Mouse (Mus musculus) heart, adult 2 months (tissue): ENCODE measurements around the gene Nup210.

Experiments used
- CTCF ChIP-seq: fragments of 200-600 bp; IDR thresholded peaks from 2 replicates; pipeline ENCODE4 v1.8.1; 2022; ENCODE audit warnings: antibody characterized with exemption, mild to moderate bottlenecking, moderate library complexity
- EP300 ChIP-seq: fragments of 200-500 bp; IDR thresholded peaks from 2 replicates; pipeline ENCODE4 v1.6.1; 2011; ENCODE audit warnings: low read depth, low read length, control low read depth; ENCODE audit not compliant: insufficient read depth
- POLR2A ChIP-seq: fragments of 200-500 bp; IDR thresholded peaks from 2 replicates; pipeline ENCODE4 v1.6.1; 2011; ENCODE audit warnings: mild to moderate bottlenecking, low read depth, low read length, control low read depth; ENCODE audit not compliant: insufficient read depth

DNA sequence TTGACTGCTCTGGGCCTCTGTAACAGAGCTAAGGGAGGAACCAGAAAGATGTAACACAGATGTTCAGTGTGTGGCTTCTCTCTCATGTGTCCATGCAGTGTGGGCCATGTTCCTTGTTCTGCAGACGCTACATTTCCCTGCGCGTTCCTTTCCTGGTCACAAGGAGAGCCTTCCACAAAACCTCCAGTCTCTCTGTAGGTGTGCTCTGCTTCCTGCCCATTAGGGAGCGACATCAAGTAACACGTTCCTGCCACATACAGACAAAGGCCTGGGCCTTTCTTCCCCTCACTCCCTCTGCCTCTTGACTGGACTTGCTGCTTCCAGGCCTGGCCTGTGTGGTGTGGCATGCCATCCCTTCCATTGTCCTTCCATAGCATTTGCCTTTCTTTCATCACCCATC lies 88.4 kb downstream of the Nup210 start:
- TF ChIP-seq POLR2A (no peak), EP300 (no peak), CTCF (no peak)
